Mouse (Mus musculus) embryo, embryonic 10.5 days (tissue): ENCODE results near the gene Inka2.
A peak's percentile ranks its signal among the peaks of the same experiment; 100 is the strongest.
"Not testable (repeated sequence)": the region's sequence is repeated elsewhere in the genome, so short reads cannot be mapped to it uniquely, and the experiment has no call there.

Experiments used
- DNase-seq: peaks from one replicate; pipeline ENCODE4 v3.0.0-alpha.2; 2015; ENCODE audit warnings: low spot score

Inka2 gene

DNA sequence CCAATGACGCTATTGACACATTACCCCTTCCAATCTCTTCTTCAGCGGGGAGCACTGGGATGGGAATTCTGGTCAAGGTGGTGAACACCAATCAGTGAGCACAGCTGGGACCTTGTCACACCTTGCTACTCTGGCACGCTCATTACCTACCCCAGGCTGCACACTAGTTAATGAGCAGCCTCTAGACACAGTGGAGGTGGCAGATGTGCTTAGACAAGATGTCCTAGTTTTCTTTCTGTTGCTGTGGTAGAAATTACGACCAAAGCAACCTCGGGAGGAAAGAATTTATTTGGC is 7.3 kb upstream of the Inka2 start:
- no peak for DNase-seq

GRCm38 (mm10) chr3:105698311-105698710 is 6.1 kb upstream of the Inka2 start:
- no peak for DNase-seq

- DNase-seq, result no peak
Measured at GRCm38 (mm10) chr3:105699241-105699933, 5.0 kb upstream of the Inka2 start.

- DNase-seq, result not testable (repeated sequence)
Measured at GRCm38 (mm10) chr3:105700786-105701185, 3.6 kb upstream of the Inka2 start.

GRCm38 (mm10) chr3:105701399-105701798 is 3.0 kb upstream of the Inka2 start:
- no peak for DNase-seq

GRCm38 (mm10) chr3:105703571-105703970 is 828 bp upstream of the Inka2 start:
- no peak for DNase-seq

GRCm38 (mm10) chr3:105705061-105705549 is 706 bp downstream of the Inka2 start:
- DNase-seq, result peak; percentile 40

GRCm38 (mm10) chr3:105705561-105705960 is 1.2 kb downstream of the Inka2 start:
- DNase-seq, result no peak

DNA sequence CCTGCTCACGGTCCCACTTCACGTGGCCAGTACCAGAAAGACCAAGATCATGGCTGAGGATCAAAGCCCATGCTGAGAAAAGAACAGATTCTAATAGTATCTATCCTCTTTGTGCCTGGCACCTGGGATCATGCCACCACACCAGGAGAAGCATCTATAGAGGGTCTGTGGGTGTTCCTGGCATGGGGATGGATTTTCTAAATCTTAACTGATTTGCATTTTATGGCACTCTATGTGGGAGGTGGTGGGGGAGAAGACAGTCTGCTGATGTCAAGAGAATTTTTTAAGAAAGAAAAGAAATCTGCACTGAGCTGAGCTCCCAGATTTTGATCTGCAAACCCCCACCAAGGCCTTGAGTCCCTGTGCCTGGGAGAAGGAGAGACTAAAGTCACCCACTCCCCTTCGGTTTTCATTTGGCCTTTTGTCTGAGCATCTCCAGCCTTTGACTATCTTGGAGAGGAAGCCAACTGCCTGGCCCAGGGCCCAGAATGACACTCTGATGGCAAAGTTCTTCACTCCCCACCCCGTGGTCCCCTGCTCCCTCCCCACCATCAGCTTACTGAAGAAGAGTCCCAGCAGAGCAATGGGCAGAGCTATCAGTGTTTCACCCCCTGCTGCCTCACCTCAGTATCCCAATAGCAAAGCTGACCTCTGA is 2.1 kb downstream of the Inka2 start:
- no peak for DNase-seq

DNA sequence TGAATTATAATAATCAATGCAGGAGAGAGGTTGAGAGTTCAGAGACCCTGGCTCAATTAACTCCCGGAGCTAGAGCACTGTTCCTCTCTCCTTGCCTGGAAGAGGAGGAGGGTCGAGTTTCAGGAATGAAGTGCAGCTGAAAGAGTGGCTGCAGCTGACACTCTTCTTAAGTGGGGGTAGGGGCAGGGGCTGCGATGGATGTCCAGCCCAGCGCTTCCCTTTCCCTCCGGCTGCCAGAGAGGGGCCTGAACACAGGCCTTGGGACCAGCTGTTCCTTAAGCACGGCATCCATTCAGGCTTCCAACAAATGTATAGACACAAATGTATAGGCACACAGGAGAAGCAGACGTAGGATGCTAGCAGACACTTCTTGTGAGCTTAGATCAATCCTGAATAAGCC is 3.2 kb downstream of the Inka2 start:
- DNase-seq, result peak; percentile 64

GRCm38 (mm10) chr3:105710246-105710645 is 5.8 kb downstream of the Inka2 start:
- DNase-seq, result no peak

GRCm38 (mm10) chr3:105711741-105712140 is 7.3 kb downstream of the Inka2 start:
- DNase-seq, result no peak

DNA sequence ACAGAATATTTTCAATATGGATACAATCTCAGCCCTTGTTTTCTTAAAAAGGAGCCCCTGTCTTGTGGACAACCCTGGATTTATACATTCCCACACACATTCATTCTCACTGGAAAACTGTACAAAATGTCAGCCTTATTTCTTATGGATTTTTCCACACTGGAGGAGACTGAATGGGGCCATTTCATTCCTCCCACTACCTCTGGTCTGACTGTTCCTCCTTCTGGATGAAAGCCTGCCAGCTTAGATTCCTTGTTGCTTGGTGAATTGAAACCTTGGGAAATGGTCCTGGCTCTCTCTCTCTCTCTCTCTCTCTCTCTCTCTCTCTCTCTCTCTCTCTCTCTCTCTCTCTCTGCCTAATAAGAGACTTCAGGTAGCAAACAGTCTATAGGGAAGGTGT is 8.4 kb downstream of the Inka2 start:
- DNase-seq, result no peak

DNA sequence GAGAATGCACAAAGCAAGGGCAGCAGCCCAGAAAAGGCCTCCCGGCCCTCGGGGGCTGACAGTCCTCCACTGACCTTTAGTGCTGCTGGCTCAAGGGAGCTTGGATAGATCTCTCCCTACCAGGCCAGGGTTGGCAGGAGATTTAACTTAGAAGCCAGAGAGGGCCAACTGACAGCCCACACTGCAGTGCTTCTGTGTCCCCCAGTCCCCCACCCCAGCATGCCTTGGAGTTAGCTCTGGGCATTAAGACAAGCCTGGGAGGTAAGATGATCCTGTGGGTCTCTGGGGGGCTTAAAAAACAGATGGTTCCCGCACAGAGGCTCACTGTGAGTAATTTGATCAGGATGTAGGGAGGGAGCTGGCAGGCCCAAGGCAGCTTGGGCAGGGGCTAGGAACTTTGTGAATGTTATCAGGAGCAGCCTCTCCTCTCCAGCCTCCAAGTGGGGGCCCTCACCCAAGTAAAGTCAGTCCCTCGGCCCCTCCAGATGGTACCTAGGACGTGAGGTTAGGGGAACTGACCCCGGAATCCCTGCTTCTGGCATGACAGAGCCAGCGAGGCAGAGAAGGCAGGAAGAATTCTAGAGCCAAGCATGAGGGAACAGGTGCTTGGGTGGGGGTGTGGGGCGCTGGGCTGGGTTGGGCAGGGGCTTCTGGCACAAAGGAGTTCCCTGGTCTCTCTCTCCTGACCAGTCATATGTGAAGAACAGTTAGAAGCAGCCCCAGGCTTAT is 9.9 kb downstream of the Inka2 start:
- peak; percentile 73 for DNase-seq

GRCm38 (mm10) chr3:105714820-105715167 is 10.4 kb downstream of the Inka2 start:
- no peak for DNase-seq

DNA sequence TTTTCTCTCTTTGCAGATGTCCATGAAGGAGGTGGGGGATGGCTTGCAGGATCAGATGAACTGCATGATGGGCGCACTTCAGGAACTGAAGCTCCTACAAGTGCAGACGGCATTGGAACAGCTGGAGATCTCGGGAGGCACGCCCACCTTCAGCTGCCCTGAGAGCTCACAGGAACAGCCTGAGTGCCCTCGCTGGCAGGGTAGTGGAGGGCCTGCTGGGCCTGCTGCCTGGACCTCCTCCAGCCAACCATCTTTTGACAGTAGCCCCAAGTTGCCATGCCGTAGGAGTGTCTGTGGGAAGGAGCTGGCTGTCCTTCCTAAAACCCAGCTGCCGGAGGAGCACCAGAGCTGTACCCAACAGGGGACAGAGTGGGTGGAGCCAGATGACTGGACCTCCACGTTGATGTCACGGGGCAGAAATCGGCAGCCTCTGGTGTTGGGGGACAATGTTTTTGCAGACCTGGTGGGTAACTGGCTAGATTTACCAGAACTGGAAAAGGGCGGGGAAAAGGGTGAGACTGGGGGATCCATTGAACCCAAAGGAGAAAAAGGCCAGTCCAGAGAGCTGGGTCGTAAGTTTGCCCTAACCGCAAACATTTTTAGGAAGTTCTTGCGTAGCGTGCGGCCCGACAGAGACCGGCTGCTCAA is 12.1 kb downstream of the Inka2 start:
- DNase-seq, result no peak

- DNase-seq, result peak; percentile 43
Measured at GRCm38 (mm10) chr3:105717856-105718555, 13.6 kb downstream of the Inka2 start.

- DNase-seq, result no peak
Measured at GRCm38 (mm10) chr3:105718746-105719145, 14.3 kb downstream of the Inka2 start.

GRCm38 (mm10) chr3:105719979-105720378 is 15.6 kb downstream of the Inka2 start:
- no peak for DNase-seq

DNA sequence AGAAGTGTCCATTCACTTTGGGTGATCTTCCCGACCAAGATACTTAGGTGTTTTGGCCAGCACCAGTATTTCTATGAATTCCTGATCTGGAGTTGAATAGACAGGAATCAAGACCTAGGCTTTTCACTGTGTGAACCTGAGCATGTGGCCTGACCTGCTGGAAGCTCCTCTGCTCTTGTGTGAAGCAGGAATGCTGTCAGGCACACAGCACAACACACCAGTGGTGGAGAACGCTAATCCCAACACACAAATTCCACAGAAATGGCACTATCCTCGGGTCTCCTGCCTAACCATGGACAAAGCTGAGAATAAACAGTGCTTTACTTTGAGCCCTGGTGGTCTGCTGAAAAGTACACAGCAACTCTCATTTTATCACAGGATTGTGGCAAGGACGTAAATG is 16.1 kb downstream of the Inka2 start:
- DNase-seq, result no peak

DNA sequence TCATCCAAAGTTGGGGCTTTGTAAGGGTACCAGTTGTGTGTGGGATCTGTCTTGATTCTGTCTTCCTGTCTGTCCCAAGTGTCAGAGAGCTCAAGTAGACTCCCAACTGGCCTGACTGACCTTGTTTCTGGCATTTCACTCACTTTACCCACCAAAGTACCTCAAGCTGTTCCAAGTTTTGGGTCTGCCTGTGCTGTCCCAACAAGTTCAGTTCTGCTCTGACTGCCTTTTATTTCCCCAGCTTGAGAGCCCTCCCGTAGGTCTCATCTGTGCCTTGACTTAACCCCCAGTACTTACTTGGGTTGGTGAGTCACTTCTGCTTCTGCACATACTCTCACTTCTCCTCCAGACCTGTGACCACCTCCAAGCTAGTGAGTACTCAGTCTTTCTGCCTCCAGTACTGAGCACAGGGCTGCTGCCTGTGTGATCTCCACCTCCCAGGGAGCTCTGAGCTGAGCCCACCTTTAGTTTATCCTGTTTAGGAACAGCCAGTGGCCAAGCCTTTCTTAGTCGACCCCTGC is 17.3 kb downstream of the Inka2 start:
- DNase-seq, result no peak

GRCm38 (mm10) chr3:105722510-105722909 is 18.1 kb downstream of the Inka2 start:
- DNase-seq, result no peak
